Mouse (Mus musculus): ENCODE results near the gene Vav3. TPM values are rescaled to one million over a fixed set of nuclear protein-coding genes. Genes with fewer than 3 reads are reported as not detected.
A peak's percentile ranks its signal among the peaks of the same experiment; 100 is the strongest.

Vav3 gene
- total RNA-seq, 2 experiments from 2014 or later, result 6.2 to 8.4 TPM

- intact Hi-C loops (cut with DNase I), result loop anchor here (2.0 kb wide), 1 partner anchor 320 kb away; no protein-coding TSS in a partner anchor
- DNase-seq, result no peak
Measured at GRCm38 (mm10) chr3:109490561-109491296, 150.3 kb downstream of the Vav3 start.

GRCm38 (mm10) chr3:109491568-109491967 is 151.1 kb downstream of the Vav3 start:
- intact Hi-C loops (cut with DNase I), result loop anchor here (2.0 kb wide), 1 partner anchor 321 kb away; no protein-coding TSS in a partner anchor

DNA sequence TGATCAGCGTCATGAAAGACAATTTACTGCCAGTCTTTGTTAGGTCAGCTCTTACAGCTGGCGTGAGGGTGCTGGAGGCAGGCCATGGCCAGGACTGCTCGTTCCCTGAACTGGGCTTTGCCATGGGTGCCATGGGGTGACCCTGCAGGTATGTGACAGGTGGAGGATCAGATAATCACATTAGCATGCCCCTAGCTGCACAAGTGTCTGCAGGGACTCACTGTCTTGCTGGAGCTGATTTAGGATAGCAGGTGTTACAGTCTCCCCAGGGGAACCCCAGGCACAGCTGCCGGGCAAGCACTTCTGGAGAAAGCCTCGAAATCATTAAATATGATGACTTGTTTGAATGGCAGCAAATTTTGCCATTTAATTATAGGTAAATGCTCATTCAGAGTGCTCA is 156.0 kb downstream of the Vav3 start:
- intact Hi-C loops (cut with DNase I), result no loop called here
- DNase-seq, result peak; percentile 50

More at GRCm38 (mm10) chr3:109491568-109491967, 151.1 kb downstream of the Vav3 start:
- DNase-seq, result peak; percentile 67

- no peak for DNase-seq
- intact Hi-C loops (cut with DNase I), result no loop called here
Measured at GRCm38 (mm10) chr3:109497074-109497473, 156.6 kb downstream of the Vav3 start.

DNA sequence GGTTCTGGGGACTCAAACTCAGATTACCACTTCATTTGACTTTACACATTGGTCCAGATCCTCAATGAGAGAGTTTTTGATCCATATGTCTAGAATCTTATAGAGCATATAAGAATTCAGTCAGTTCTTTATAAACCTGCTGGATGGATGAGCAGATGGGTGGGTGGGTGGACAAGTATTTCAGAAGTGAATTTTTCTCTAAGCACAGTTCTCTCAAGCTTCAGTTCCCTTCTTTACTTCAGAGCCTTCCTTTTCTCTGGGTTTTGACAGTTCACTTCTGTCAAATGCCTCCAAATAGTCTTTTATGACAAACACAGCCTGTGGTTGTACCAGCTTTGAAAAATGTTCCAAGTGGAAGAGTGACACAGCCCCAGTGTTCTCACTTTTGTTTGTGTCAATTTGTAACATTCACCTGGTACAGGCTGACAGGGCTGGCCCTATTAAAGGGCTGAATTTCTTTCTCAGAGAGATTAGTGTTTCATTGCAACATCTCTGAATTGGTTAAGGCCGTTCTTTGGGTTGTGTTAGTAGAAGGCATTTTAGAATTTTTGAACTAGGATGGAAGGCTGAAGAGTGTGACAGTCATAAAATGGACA is 159.5 kb downstream of the Vav3 start:
- intact Hi-C loops (cut with DNase I), result no loop called here
- no peak for DNase-seq

DNA sequence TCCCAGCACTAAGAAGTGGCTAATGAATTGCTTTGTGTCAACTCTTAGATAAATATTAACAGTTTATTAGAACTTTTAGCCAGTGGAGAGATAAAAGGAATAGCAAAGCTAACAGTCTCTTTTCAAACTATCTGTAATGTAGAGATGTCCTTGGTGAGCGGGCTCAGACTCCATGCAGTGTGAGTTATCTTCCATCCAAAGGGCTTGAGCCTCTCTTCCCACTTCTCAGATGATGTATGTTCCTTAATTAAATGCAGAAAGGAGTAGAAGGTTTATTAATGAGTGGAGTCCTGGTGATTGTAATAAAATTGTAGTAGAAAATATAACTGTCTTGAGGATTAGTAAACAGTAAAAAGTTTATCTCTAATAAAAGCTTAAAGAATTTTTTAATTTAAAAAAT is 169.3 kb downstream of the Vav3 start:
- intact Hi-C loops (cut with DNase I), result no loop called here
- DNase-seq, result no peak

DNA sequence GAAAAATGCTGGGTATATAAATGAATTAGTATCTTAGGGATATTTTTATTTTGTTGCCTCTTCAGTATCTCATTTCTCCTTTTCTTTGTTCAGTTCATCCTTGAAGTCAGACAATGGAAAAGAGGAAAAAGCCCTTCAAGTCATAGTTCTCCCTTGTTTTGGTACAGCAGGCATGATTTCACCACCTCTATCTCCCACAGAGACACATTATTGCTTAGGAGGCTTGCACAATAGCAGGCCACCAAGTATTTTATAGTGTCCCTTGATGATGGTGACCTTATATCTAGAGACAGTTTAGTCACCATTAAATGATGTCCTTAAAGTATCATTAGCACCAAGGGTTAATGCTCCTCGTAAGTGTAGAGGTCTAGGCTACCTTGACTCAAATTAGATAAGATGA is 171.4 kb downstream of the Vav3 start:
- intact Hi-C loops (cut with DNase I), result no loop called here
- DNase-seq, result no peak

GRCm38 (mm10) chr3:109515479-109515878 is 175.0 kb downstream of the Vav3 start:
- no peak for DNase-seq
- intact Hi-C loops (cut with DNase I), result no loop called here

DNA sequence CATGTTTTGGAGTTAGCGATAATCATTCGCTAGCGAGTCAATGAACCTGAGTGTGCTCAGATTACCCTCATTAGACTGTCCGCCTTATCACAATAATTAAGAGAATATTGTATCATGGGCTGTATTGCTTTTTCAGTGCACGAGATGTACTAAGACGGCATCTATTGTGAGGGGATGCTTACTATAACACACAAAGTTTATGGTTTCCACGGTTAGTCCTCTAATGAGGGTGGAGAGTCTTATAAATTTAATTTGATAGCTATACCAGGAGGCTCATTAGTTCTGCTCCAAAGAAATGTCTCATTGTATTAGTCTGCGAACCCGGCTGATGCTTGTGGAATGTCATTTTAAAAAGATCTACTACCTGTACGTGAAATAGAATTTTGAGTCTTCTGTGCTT is 175.9 kb downstream of the Vav3 start:
- intact Hi-C loops (cut with DNase I), result no loop called here
- DNase-seq, result no peak

DNA sequence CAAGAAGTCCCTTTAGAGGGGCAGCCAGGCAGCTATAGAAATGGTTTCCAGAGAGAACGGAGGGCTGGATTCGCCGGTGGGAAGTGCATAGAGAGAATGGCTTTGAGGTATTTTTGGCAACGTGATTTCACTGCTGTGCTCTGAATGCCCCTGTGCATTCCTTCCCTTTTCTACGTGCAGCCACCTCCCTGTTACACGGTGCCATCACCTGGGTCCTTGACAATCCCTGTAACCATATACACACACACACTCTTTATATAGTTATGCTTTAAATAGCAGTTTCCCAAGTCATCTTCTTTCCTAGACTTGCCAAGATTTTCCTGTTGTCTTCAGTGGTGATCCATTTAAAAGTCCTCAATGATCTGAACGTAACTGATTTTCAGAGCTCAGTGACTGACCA is 181.7 kb downstream of the Vav3 start:
- intact Hi-C loops (cut with DNase I), result loop anchor here (10.0 kb wide), 1 partner anchor 733 kb away; the partner anchor contains the start of gene Prmt6
- no peak for DNase-seq

DNA sequence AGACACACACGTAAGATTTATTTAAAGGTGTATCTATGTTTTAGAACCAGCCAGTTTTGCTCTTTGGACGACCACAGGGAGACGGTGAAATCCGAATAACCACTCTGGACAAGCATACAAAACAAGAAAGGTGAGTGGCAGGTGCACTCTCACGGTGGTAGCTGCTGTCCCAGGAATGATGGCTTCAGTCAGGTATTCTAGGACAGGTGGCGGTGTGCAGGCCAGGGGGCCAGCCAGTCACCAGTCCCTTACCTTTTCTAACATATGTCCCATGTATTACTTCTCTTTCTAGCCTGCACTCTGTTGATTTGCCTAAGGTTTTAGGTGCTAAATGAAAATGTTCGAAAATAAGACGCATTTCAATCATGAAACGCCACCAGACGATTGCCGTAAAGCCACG is 185.4 kb downstream of the Vav3 start:
- intact Hi-C loops (cut with DNase I), result loop anchor here (5.0 to 10.0 kb wide), 3 partner anchors 616 to 1541 kb away; partner anchors contain the start of genes Ntng1 and Prmt6
- DNase-seq, result no peak

DNA sequence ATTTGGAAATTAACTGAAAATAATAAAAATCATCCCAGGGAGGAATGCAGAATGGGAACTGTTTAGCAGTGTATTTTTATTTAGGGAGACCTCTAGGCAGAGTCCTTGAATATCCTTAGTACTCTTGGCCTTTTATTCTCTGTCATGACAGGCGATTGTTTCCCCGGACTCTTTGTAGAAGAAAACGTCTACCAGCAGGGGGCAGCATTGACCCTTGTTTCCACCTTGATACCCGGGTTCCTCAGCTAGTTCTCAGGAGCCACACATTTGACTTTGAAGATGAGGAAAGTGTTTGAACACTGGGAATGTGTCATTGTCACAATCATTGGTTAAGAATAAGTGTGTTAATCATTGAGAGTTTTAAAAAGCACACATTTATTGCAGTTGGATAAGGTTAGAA is 185.8 kb downstream of the Vav3 start:
- intact Hi-C loops (cut with DNase I), result loop anchor here (5.0 to 10.0 kb wide), 3 partner anchors 616 to 1541 kb away; partner anchors contain the start of genes Ntng1 and Prmt6
- DNase-seq, result peak; percentile 91

GRCm38 (mm10) chr3:109526651-109527050 is 186.2 kb downstream of the Vav3 start:
- intact Hi-C loops (cut with DNase I), result loop anchor here (5.0 to 10.0 kb wide), 3 partner anchors 616 to 1541 kb away; partner anchors contain the start of genes Ntng1 and Prmt6
- no peak for DNase-seq

DNA sequence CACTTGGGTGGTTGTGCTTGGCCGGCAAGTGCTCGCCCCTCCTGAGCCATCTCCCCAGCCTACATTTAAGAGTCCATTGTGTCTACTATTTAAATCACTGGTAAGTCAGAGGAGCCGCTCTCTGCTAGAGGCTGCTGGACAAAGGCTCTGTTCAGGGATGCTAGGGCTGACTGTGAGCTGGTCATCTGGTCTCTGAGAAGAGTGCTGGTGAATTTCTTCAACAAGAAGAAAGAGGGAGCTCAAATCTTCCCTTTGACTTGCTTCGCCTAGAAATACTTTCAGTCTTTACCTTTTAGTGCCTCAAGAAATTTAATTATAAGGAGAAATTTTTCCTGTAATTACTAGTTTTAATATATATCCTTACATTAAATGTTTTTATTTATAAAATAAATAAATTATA is 188.2 kb downstream of the Vav3 start:
- no peak for DNase-seq
- intact Hi-C loops (cut with DNase I), result loop anchor here (5.0 to 10.0 kb wide), 3 partner anchors 614 to 1539 kb away; partner anchors contain the start of genes Ntng1 and Prmt6

DNA sequence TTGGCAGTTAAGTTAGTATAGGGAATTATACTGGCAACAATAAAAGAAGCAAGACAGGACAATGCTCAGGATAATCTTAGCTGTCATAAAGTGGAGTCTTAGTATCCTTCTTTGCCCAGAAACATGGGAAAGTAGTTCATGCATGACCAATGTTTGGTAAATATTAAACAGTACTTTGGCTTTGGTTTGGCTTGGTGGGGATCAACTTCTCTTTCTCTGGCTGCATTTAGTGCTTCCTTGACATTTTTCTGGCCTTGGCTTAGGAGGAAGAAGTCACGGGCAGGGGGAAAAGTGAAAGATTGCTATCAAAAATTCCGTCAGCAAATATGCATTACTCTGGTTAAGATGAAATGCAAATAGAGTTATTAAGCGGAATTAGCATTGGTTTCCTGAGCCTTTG is 197.2 kb downstream of the Vav3 start:
- intact Hi-C loops (cut with DNase I), result no loop called here

GRCm38 (mm10) chr3:109540009-109540408 is 199.6 kb downstream of the Vav3 start:
- no peak for DNase-seq
- intact Hi-C loops (cut with DNase I), result no loop called here

More for the DNA sequence above, 197.2 kb downstream of the Vav3 start:
- DNase-seq, result no peak

GRCm38 (mm10) chr3:109544476-109545221 is 204.2 kb downstream of the Vav3 start:
- intact Hi-C loops (cut with DNase I), result no loop called here
- no peak for DNase-seq

GRCm38 (mm10) chr3:109557329-109557728 is 216.9 kb downstream of the Vav3 start:
- intact Hi-C loops (cut with DNase I), result no loop called here
- no peak for DNase-seq

DNA sequence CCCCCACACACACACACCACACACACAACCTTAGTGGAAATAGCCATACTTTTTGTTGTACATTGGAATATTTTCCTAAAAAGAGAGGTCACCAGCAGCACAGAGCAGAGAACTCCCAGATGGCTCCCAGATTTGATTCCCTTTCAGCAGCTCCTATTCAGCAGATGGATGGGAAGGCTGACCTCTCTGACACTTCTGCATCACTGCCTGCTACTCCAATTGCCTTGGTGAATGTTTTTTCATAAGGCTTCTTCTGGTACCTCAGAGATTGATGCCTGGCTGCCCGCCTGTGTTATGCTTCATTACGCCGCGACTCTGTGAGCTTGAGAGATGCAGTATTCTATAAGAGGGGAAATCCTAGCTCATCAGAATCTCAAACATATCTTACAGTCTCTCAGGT is 220.8 kb downstream of the Vav3 start:
- intact Hi-C loops (cut with DNase I), result no loop called here
- DNase-seq, result peak; percentile 47

DNA sequence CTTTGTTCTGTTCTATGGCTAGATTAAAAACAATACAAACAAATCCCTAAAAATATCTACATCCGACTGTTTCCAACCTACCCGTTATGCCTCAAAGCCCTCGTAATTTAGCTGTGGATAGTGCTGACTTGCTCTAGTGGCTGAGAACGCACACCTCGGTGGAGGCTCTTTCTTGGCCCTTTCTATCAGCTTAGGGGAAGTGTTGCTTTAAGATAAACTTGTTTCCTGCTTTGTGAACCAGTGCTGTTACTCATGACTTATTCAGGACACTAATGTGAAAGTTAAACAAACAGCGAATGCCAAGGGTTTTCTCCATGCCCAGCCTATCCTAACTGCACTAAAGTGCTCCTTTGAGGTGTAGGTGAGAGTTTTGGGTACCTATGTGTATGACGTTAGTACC is 221.3 kb downstream of the Vav3 start:
- DNase-seq, result no peak
- intact Hi-C loops (cut with DNase I), result no loop called here

GRCm38 (mm10) chr3:109562268-109562667 is 221.8 kb downstream of the Vav3 start:
- DNase-seq, result no peak
- intact Hi-C loops (cut with DNase I), result no loop called here
